Mouse (Mus musculus): ENCODE results near the gene Tspan11. TPM values are rescaled to one million over a fixed set of nuclear protein-coding genes. Genes with fewer than 3 reads are reported as not detected.

Tspan11 gene
- total RNA-seq, 2 experiments from 2014 or later, result 1.3 to 2.4 TPM

DNA sequence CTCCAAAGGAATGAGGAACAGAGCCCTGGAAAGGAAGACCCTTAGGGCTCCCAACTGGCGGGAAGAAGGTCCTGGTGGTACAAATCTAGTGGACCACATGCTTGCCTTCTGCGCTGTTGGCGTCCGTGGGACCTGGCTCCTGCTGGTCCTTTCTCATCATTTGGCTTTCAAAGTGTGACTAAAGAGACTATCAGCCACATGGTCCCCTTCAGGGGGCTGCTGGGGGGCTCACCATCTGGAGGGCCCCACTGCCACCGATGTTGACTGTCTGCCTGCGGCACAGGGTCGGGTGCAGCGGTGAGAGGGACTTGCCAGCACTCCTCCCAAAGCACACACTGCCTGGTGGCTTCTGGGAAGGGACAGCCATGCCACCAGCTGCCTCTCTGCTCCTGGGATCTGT lies 105.6 kb downstream of the Tspan11 start:
- DNase-seq, result no peak

DNA sequence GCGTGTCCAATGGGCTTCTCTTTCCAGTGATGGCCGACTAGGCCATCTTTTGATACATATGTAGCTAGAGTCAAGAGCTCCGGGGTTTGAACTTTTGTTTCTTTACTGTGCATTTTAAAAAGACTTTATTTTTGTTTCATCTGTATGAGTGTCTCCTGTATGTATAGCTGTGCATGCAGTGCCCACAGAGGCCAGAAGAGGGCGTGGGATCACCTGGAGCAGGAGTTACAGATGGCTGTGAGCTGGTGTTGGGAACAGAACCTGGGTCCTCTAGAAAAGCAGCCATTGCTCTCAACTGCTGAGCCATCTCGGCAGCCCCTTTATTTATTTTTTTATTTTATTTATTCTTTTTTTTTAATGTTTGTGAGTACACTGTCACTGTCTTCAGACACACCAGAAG lies 109.5 kb downstream of the Tspan11 start:
- DNase-seq, result no peak

DNA sequence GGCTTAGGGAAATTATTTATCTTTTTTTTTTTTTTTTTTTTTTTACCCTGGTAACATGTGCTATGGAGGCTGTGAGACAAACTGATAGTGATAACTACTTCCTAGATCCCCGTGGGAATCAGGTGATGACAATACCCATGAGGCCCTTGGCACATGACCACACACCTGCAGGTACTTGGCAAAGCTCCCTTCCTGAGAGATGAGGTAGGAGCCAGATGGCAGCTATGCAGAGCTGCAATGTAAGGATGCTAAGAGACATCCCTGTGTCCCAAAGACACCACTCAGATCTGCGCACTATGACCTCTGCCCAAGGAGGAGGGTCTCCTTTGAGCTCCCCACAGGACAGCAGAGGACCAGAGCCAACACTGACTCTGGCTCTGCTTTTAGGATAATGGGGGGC lies 111.7 kb downstream of the Tspan11 start:
- DNase-seq, result no peak

DNA sequence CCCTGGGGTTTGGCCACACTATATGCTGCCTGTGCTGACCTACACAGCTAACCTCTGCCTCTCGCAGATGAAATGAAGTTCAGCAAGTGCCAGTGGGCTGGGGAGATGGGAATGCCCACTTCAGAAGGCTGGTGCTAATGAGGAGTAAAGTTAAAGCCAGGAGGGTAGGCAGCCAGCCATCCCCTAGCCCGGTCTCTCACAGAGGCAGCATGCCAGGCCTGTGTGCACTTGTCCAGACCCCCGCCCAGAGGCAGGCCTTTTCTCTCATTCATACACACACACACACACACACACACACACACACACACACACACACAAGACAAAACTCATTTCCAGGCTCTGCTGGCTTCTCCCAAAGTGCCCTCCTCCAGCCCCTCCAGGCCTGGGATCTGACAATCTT lies 113.4 kb downstream of the Tspan11 start:
- DNase-seq, result peak in 1 of 2 experiments; percentile 41

DNA sequence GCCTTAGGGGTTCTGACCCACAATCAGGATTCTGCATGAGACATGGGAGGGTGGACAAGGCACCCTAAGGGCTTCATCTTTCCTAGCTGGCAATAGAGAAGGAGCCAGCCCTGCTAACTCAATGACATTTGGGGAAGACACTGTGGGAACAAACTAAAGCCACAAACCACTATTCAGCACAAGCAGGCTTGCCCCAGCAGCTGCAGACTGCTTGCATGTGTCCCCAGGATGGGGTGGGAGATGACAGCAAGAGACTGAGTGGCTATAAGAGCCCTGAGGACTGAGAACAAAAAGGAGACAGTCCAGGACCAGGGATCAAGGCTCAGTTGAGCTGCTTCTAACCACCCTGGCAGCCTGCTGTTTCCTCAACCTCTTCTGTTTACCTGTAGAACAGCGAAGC lies 114.2 kb downstream of the Tspan11 start:
- no peak for DNase-seq

DNA sequence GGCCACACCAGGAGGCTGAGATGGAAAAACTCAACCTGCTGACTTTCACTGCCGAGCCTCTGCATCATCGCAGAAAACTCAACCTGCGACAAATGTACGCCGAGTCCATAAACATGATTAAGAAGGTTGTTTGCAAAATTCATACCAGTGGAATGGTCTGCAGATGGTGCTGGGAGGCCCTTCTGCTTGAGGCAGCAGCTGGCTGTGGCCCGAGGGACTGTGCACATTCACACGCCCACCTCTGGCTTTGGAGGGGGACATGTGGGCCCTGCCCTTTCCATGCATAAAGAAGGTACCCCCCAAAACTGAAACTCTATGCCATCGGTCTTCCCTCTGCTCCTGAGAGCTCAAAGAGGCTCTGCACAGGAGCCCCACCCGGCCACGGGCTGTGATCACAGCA lies 114.7 kb downstream of the Tspan11 start:
- no peak for DNase-seq

DNA sequence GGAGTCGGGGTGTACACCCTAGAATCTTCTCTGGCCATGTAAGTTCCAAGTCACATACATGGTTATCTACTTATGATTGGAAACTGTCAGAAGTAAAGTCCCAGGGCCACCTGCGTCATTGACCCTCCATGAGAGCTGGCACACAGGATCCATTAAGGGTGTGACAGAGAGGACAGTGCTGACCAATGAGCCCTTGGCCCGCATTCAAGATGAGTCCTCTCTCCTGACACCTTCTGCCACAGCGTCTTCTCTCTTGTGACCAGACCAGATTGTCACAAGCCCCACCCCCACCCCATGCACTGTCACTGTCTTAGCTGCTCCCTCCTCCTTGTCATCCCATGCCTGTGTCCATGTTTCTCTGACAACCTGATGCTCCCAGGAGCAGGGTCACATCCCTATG lies 115.3 kb downstream of the Tspan11 start:
- no peak for DNase-seq

DNA sequence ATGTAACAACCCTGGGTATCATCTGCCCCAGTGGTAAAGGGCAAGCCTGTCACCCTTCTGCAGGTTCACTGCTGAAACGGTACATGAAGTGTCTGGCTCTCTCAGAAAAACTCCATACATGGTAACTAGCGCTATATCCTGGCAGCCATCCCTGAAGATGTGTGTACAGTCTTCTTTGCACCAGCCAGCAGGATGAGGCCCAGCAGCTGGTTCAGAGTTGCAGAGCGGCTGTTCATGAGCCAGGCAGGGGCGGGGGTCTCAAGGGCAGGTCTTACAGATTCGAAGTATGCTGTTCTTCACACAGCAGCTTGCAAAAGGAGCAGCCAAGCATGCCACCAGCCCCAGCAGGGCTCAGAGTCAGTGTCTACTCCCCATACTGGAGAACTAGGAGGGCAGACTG lies 116.2 kb downstream of the Tspan11 start:
- no peak for DNase-seq

Other genes with a start within 250 kb of the Tspan11 start
- gene Prmt8, start 118.1 kb upstream of the Tspan11 start, total RNA-seq (2021), result 10 to 100 TPM; 63.8 to 66.2 TPM